Mouse (Mus musculus) myocyte (in vitro differentiated cells): ENCODE measurements around the gene Cerk. TPM values are rescaled to one million over a fixed set of nuclear protein-coding genes. Genes with fewer than 3 reads are reported as not detected.

Experiments
- H3K27me3 ChIP-seq: one replicate; pipeline ENCODE4 v1.6.1; 2011; ENCODE audit not compliant: control insufficient read depth, insufficient read depth, insufficient read length
- H3K36me3 ChIP-seq: one replicate; pipeline ENCODE4 v1.6.1; 2011; ENCODE audit not compliant: control insufficient read depth, insufficient read depth
- H3K4me2 ChIP-seq: one replicate; pipeline ENCODE4 v1.6.1; 2011; ENCODE audit warnings: low read depth, control low read depth
- H3K4me3 ChIP-seq: one replicate; pipeline ENCODE4 v1.5.1; 2011; ENCODE audit warnings: mild to moderate bottlenecking, control low read depth, moderate library complexity
- H3K79me2 ChIP-seq: one replicate; pipeline ENCODE4 v1.6.1; 2011; ENCODE audit not compliant: control insufficient read depth, insufficient read depth
- H3ac ChIP-seq: one replicate; pipeline ENCODE4 v1.6.1; 2011; ENCODE audit not compliant: control insufficient read depth, insufficient read length
- CEBPB ChIP-seq: IDR thresholded peaks from 2 replicates; pipeline ENCODE4 v1.6.1; 2011; ENCODE audit warnings: mild to moderate bottlenecking, moderate library complexity; ENCODE audit not compliant: poor library complexity, insufficient read depth, severe bottlenecking
- E2F4 ChIP-seq: IDR thresholded peaks from one replicate; pipeline ENCODE4 v1.6.1; 2011; ENCODE audit warnings: mild to moderate bottlenecking, control low read depth, moderate library complexity; ENCODE audit not compliant: insufficient read depth
- MAX ChIP-seq: IDR thresholded peaks from one replicate; pipeline ENCODE4 v1.6.1; 2011; ENCODE audit warnings: low read depth, mild to moderate bottlenecking, control low read depth
- MYOD1 ChIP-seq, 3 experiments: IDR thresholded peaks; one replicate each; pipeline ENCODE4 v1.6.1; 2011; ENCODE audit warnings: control low read depth in 2 of 3, low read depth in 2 of 3, mild to moderate bottlenecking in 2 of 3, moderate library complexity in 1 of 3; ENCODE audit not compliant: insufficient read length in 2 of 3, control insufficient read depth in 1 of 3
- MYOG ChIP-seq, 3 experiments: IDR thresholded peaks; one replicate each; pipeline ENCODE4 v1.6.1; 2011; ENCODE audit warnings: control low read depth in 2 of 3, low read depth in 2 of 3, mild to moderate bottlenecking in 2 of 3; ENCODE audit not compliant: insufficient read length in 2 of 3, control insufficient read depth in 1 of 3, insufficient read depth in 1 of 3
- POLR2A ChIP-seq: IDR thresholded peaks from one replicate; pipeline ENCODE4 v1.6.1; 2011; ENCODE audit warnings: low read depth, mild to moderate bottlenecking, control low read depth, moderate library complexity; ENCODE audit not compliant: insufficient read length
- POLR2AphosphoS2 ChIP-seq: IDR thresholded peaks from one replicate; pipeline ENCODE4 v1.6.1; 2011; ENCODE audit warnings: low read depth, control low read depth; ENCODE audit not compliant: insufficient read length
- REST ChIP-seq: IDR thresholded peaks from one replicate; pipeline ENCODE4 v1.6.1; 2011; ENCODE audit warnings: mild to moderate bottlenecking, control low read depth, moderate library complexity; ENCODE audit not compliant: insufficient read depth, insufficient read length
- SRF ChIP-seq: IDR thresholded peaks from one replicate; pipeline ENCODE4 v1.6.1; 2011; ENCODE audit warnings: low read depth; ENCODE audit not compliant: control insufficient read depth, insufficient read length
- TCF12 ChIP-seq: IDR thresholded peaks from one replicate; pipeline ENCODE4 v1.6.1; 2011; ENCODE audit warnings: mild to moderate bottlenecking, control low read depth; ENCODE audit not compliant: poor library complexity, insufficient read depth, severe bottlenecking
- TCF3 ChIP-seq: IDR thresholded peaks from one replicate; pipeline ENCODE4 v1.6.1; 2011; ENCODE audit warnings: low read depth, control low read depth; ENCODE audit not compliant: insufficient read length
- USF1 ChIP-seq: IDR thresholded peaks from one replicate; pipeline ENCODE4 v1.6.1; 2011; ENCODE audit warnings: low read depth, mild to moderate bottlenecking, control low read depth, moderate library complexity
- polyA plus RNA-seq: library from polyadenylated mRNA; unstranded; fragments of >200 nt; fragmentation: generic; extraction: Trizol; gene quantifications from one replicate; pipeline ENCODE4 v1.2.1, GENCODE M21; 2012; ENCODE audit warnings: missing spikeins

Gene Cerk
- polyA plus RNA-seq, 1 experiment = 13.8 TPM

DNA sequence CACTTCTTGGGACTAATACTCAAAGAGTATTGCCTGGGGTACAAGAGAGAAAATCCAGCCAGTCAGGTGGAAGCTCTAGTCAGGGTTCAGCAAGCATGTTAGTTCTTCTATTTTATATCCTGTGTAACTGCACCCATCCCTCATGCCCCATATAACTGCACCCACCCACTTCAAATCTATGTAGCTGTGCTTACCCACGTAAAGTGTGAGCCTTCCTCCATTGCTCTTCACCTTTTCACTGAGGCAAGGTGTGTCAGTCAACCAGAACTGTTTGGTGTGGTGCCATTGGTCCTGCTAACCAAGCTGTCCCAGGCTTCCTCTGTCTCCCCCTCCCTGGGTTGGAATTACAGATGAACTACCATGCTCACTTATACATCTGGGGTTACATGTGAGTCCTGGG, 45.2 kb upstream of the Cerk start:
- H3K79me2 ChIP-seq = no peaks in the 10 kb centered on the region
- H3K36me3 ChIP-seq = no peaks in the 10 kb centered on the region
- H3K27me3 ChIP-seq = no peaks in the 10 kb centered on the region
- H3K4me2 ChIP-seq = no peak overlapping the region
- H3ac ChIP-seq = no peak overlapping the region
- H3K4me3 ChIP-seq = no peak overlapping the region
- TF ChIP-seq TCF3 = no peak
- TF ChIP-seq SRF = no peak
- TF ChIP-seq MYOD1 (IDR thresholded peaks at IDR 0.05; ENCODE audit: control insufficient read depth in 1 of 3, insufficient read length in 2 of 3, low read depth in 2 of 3) = no peak

DNA sequence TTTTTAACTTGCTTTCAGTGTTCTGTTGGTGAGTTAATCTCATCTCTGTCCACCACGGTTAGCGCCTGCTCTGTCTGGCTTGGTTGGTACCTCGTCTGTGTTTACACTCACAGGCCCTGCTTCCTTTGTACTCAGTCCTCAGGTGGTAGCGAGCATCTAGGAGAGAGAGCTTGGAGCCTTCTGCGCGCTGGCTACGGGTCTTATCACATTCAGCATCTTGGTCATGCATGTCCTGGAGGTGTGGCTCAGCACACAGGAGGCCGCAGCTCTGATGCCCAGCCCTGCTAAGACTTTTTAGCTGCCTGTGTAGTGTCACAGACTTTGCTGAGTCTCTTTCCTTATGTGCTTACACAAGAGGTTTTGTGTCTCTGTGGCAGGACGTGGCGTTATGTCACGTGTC, 43.7 kb upstream of the Cerk start:
- no peak overlapping the region for H3K4me3 ChIP-seq
- H3K4me2 ChIP-seq = no peak overlapping the region
- TF ChIP-seq MYOG (IDR thresholded peaks at IDR 0.05; ENCODE audit: control insufficient read depth in 1 of 3, insufficient read depth in 1 of 3, insufficient read length in 2 of 3, low read depth in 2 of 3) (no peak), POLR2A (no peak), MAX (no peak), REST (no peak), CEBPB (no peak), SRF (no peak), TCF3 (no peak), MYOD1 (IDR thresholded peaks at IDR 0.05; ENCODE audit: control insufficient read depth in 1 of 3, insufficient read length in 2 of 3, low read depth in 2 of 3) (no peak), POLR2AphosphoS2 (no peak), USF1 (no peak), TCF12 (no peak), E2F4 (no peak)
- H3ac ChIP-seq = no peak overlapping the region
- H3K27me3 ChIP-seq = no peaks in the 10 kb centered on the region
- H3K79me2 ChIP-seq = no peaks in the 10 kb centered on the region
- no peaks in the 10 kb centered on the region for H3K36me3 ChIP-seq

DNA sequence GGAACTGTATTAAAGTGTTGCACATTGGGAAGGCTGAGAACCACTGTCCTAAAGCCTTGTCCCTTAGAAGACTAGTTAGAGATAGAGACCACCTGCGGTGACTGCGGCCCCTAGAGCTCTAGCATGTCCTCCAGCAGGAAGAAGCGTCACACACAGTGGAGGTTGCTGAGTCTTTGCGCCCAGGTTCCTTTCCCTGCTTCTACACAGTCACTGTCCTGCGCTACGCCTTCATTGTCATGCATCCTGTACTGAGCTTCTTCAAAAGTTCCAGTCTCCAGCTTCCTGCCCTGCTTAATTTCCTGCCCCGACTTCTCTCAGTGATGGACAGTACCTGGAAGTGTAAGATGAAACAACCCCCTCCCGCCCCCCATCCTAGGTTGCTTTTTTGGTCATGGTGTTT, 43.1 kb upstream of the Cerk start:
- H3K27me3 ChIP-seq = no peaks in the 10 kb centered on the region
- H3K36me3 ChIP-seq = no peaks in the 10 kb centered on the region
- no peak overlapping the region for H3K4me3 ChIP-seq
- H3K79me2 ChIP-seq = no peaks in the 10 kb centered on the region
- H3ac ChIP-seq = no peak overlapping the region
- no peak for TF ChIP-seq POLR2A
- no peak for TF ChIP-seq MYOG (IDR thresholded peaks at IDR 0.05; ENCODE audit: control insufficient read depth in 1 of 3, insufficient read depth in 1 of 3, insufficient read length in 2 of 3, low read depth in 2 of 3)
- no peak for TF ChIP-seq E2F4
- no peak for TF ChIP-seq TCF3
- TF ChIP-seq MYOD1 (IDR thresholded peaks at IDR 0.05; ENCODE audit: control insufficient read depth in 1 of 3, insufficient read length in 2 of 3, low read depth in 2 of 3) = no peak
- no peak for TF ChIP-seq POLR2AphosphoS2
- TF ChIP-seq TCF12 = no peak
- no peak for TF ChIP-seq SRF
- no peak for TF ChIP-seq CEBPB
- TF ChIP-seq MAX = no peak
- no peak overlapping the region for H3K4me2 ChIP-seq

DNA sequence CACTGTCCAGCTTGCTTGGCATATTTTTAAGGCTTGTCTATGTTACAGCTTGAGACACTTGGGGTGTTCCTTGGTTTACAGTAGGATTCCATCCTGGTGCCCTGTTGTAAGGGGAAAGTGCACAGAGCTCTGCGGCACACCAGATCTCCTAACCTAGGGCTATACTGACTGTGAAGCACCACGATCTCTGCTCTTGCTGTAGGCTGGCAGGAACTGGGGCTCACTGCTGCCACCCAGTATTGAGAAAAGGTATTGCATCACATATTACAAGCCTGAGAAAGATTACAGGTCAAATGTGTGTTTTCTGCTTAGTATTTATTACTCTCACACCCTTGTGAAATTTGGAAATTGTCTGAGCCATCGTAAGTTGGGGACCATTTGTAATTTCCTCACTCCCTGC, 42.2 kb upstream of the Cerk start:
- H3K79me2 ChIP-seq = no peaks in the 10 kb centered on the region
- no peak overlapping the region for H3K4me2 ChIP-seq
- H3ac ChIP-seq = no peak overlapping the region
- no peaks in the 10 kb centered on the region for H3K36me3 ChIP-seq
- no peak overlapping the region for H3K4me3 ChIP-seq
- TF ChIP-seq POLR2A (no peak), MYOG (IDR thresholded peaks at IDR 0.05; ENCODE audit: control insufficient read depth in 1 of 3, insufficient read depth in 1 of 3, insufficient read length in 2 of 3, low read depth in 2 of 3) (no peak), SRF (no peak), POLR2AphosphoS2 (no peak), USF1 (no peak), CEBPB (no peak), MYOD1 (IDR thresholded peaks at IDR 0.05; ENCODE audit: control insufficient read depth in 1 of 3, insufficient read length in 2 of 3, low read depth in 2 of 3) (no peak), MAX (no peak), TCF12 (no peak), REST (no peak), TCF3 (no peak), E2F4 (no peak)
- H3K27me3 ChIP-seq = no peaks in the 10 kb centered on the region

DNA sequence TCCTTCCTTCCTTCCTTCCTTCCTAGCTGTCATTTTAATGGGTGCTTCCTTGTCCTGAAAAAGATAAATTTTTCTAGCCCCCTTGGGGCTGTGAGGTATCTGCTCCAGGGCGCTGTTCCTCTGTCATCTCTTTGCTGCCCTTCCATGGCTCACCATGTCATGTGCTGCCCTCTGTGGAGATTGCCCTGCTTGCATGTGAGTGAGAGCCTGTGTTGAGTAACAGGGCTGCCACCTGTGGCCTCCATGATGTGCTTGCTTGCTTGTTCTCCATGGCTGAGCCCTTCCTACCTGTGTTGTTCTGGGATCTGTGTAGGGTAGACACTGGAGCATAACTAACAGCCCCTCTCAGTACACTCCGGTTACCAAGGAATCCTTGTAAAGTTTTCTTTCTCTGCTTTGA, 41.0 kb upstream of the Cerk start:
- Histone ChIP-seq H3K36me3 (no peaks in the 10 kb centered on the region), H3K79me2 (no peaks in the 10 kb centered on the region), H3ac (no peak overlapping the region), H3K27me3 (no peaks in the 10 kb centered on the region), H3K4me2 (no peak overlapping the region), H3K4me3 (no peak overlapping the region)
- TF ChIP-seq USF1 = no peak
- no peak for TF ChIP-seq MYOD1 (IDR thresholded peaks at IDR 0.05; ENCODE audit: control insufficient read depth in 1 of 3, insufficient read length in 2 of 3, low read depth in 2 of 3)
- no peak for TF ChIP-seq TCF12
- no peak for TF ChIP-seq E2F4
- TF ChIP-seq TCF3 = no peak
- no peak for TF ChIP-seq POLR2AphosphoS2
- no peak for TF ChIP-seq SRF
- TF ChIP-seq MYOG (IDR thresholded peaks at IDR 0.05; ENCODE audit: control insufficient read depth in 1 of 3, insufficient read depth in 1 of 3, insufficient read length in 2 of 3, low read depth in 2 of 3) = no peak
